Mouse (Mus musculus): ENCODE measurements around the gene Zbtb7b. TPM values are rescaled to one million over a fixed set of nuclear protein-coding genes. Genes with fewer than 3 reads are reported as not detected.

Gene Zbtb7b
- polyA plus RNA-seq, 1 experiment from 2014 or later: 0.82 TPM

DNA sequence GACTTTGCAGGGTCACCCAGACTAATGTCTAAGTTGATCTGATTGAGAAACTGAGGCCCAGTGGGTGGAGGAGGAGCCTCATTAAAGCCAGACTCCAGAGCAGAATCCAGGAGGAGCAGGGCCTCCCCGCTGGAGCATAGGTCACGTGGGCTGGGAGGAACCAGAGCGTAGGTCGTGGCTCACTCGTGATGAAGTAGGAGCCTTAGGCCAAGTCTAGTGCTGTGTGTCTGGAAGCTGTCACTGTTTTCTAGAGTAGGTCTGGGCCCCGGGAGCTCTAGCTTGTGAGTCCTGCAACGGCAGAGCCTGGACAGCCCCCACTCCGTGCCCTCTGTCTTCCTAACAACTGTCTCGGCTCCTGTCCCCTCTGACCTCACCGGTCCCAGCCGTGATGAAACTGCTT is 27.2 kb downstream of the Zbtb7b start:
- Histone ChIP-seq H3K9ac (no peak overlapping the region), H3K36me3 (no peaks in the 10 kb centered on the region), H3K9me3 (no peaks in the 10 kb centered on the region), H3K27me3 (no peaks in the 10 kb centered on the region), H3K4me2 (no peak overlapping the region), H3K4me3 (no peak overlapping the region), H3K4me1 (replicated peaks) (no peaks in the 10 kb centered on the region), H3K27ac (replicated peaks) (no peak overlapping the region)
- ATAC-seq (ENCODE audit: low FRiP score, low read depth): no peak
- 73% methylated on average over 11 of the region's 11 CpGs for WGBS

DNA sequence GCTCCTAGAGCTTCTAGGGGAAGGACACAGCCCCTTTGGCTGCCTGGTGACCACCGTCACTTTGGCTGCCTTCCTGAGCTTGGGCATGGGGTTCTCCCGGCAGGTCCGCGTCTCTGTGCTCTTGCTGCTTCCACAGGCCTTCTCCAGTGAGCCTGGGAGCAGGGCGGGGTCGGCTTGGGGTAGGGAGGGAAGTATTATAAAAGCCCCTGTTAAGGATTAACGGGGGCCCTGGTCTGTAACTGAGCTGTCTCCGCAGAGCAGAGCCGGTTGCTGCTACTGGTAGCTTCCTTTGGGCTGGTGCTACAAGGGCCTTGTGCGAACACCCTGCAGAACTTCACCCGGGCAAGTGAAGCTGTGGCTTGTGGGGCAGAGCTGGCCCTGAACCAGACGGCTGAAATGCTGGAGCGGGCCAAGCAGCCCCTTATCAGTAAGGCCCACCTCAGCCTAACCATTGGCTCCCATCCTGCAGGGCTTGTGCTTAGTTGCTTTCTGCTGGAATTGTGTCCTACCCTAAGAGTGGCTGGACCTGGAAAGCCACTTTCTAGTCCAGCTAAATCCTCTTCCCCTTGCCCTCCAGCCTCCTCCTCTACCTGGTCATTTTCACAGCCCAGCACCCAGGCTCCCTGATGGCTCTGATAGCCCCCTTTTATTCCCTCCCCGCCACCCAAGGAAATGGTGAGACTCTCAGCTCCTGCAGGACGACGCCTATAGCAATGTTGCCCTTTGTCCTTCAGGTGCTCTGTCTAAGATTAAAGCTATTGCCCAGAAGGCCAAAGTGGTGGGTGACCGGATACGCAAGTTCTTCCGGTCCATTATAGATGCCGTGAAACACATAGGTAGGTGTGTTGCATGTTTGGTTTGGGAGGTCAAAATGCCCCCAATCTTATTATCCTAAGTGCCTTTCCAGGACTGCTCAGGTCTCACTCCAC is 28.8 kb downstream of the Zbtb7b start:
- H3K9me3 ChIP-seq: no peaks in the 10 kb centered on the region
- H3K27me3 ChIP-seq: no peaks in the 10 kb centered on the region
- no peak for ATAC-seq (ENCODE audit: low FRiP score, low read depth)
- H3K36me3 ChIP-seq: no peaks in the 10 kb centered on the region
- no peak overlapping the region for H3K4me3 ChIP-seq
- WGBS: 74% methylated on average over 20 of the region's 20 CpGs
- H3K9ac ChIP-seq: no peak overlapping the region
- H3K4me2 ChIP-seq: no peak overlapping the region
- H3K27ac ChIP-seq (replicated peaks): no peak overlapping the region
- no peaks in the 10 kb centered on the region for H3K4me1 ChIP-seq (replicated peaks)

DNA sequence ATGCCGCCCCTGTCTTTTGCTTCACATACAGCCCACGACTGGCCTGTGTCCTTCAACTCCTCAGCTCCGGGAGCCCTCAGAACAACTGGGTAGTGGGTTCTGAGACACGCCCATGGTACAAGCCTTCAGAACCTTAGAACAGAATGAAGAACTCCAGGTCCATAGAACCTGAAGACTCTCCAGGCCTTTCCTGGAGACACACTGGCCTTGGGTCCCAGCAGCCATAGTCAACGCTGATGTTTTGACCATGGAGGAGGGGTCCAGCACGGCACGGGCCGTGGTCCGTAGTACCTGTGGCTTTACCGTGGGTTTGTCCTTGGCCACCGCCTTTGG is 29.5 kb downstream of the Zbtb7b start, which contains the start of gene Dcst1:
Dcst1 (minus strand) TSS at position 101 of the 333 bp plus-strand sequence.
- 82% methylated on average over 11 of the region's 11 CpGs for WGBS
- no peak for ATAC-seq (ENCODE audit: low FRiP score, low read depth)

DNA sequence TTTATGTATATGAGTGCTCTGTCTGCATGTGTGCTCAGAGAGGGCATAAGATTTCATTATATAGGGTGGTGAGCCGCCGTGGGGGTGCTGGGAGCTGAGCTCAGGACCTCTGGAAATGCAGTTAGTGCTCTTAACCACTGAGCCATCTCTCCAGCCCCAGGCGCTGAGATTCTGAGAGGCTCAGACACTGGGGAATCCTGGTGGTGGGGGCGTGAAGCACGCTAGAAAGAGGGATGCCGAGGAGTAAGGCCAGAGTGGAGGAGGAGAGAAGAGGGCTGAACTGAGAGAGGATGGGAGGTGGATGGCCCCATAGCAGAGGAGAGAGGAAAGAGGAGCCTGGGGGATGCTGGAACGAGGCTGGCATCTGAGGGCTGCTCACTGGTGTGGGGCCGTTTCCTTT is 29.9 kb downstream of the Zbtb7b start:
- no peak overlapping the region for H3K27ac ChIP-seq (replicated peaks)
- WGBS: 57% methylated on average over 8 of the region's 8 CpGs
- H3K36me3 ChIP-seq: no peaks in the 10 kb centered on the region
- H3K9me3 ChIP-seq: no peaks in the 10 kb centered on the region
- no peaks in the 10 kb centered on the region for H3K27me3 ChIP-seq
- no peak overlapping the region for H3K4me2 ChIP-seq
- no peaks in the 10 kb centered on the region for H3K4me1 ChIP-seq (replicated peaks)
- no peak for ATAC-seq (ENCODE audit: low FRiP score, low read depth)
- H3K9ac ChIP-seq: no peak overlapping the region
- no peak overlapping the region for H3K4me3 ChIP-seq

More for the DNA sequence above, 29.5 kb downstream of the Zbtb7b start, which contains the start of gene Dcst1:
- H3K9me3 ChIP-seq: no peaks in the 10 kb centered on the region
- no peak within 1 kb of the TSS for H3K4me3 ChIP-seq
- H3K9ac ChIP-seq: no peak within 1 kb of the TSS
- no peak within 1 kb of the TSS for H3K27ac ChIP-seq (replicated peaks)
- no peak within 1 kb of the TSS for H3K4me2 ChIP-seq
- no peaks in the 10 kb centered on the region for H3K27me3 ChIP-seq
- no peaks in the 10 kb centered on the region for H3K4me1 ChIP-seq (replicated peaks)
- no peaks in the 10 kb centered on the region for H3K36me3 ChIP-seq

DNA sequence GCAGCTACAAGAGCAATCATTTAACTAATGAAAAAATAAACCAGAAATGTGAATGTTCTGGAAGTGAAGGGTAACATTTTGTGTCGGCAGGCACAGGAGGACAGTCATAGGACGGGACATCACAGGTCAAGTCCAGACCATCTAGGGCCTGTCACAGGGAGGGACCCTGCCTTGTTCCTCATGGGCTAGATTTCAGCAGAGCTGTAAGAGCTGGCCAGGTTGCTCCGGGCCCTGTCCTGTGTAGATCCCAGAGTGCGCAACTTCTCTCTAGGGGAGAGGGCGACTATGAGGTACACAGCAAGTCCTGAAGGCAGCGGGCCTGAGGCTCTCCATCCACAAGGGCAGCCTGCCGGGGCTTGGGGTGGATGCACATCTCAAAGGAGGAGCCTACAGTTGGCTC is 32.9 kb downstream of the Zbtb7b start, which contains the start of gene Dcst2:
Dcst2 (plus strand) TSS at position 301 of the 400 bp plus-strand sequence.
- Histone ChIP-seq H3K27ac (replicated peaks) (no peak within 1 kb of the TSS), H3K4me2 (no peak within 1 kb of the TSS), H3K4me3 (no peak within 1 kb of the TSS), H3K9ac (no peak within 1 kb of the TSS), H3K4me1 (replicated peaks) (no peaks in the 10 kb centered on the region), H3K9me3 (no peaks in the 10 kb centered on the region), H3K27me3 (no peaks in the 10 kb centered on the region), H3K36me3 (no peaks in the 10 kb centered on the region)
- WGBS: 91% methylated on average over 7 of the region's 7 CpGs
- no peak for ATAC-seq (ENCODE audit: low FRiP score, low read depth)

DNA sequence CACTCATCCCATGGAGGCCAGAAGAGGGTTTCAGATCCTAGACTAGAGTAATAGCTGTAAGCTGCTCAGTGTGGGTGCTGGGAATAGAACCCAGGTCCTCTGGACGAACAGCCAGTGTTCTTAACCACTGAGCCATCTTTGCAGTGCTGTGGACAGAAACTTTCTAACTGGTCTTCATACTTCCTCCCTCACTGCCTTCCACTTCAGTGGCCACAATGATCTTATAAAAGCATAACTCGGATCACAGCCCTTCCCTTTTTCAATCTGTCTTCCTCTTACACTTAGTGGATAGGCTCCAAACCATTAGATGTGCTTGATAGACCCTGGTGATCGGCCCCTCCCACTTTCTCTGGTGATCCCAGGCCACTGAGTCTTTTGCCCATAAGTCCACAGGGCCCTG is 34.3 kb downstream of the Zbtb7b start:
- no peak overlapping the region for H3K4me3 ChIP-seq
- H3K4me2 ChIP-seq: no peak overlapping the region
- WGBS: 84% methylated on average over 3 of the region's 3 CpGs
- H3K27ac ChIP-seq (replicated peaks): no peak overlapping the region
- no peaks in the 10 kb centered on the region for H3K9me3 ChIP-seq
- no peaks in the 10 kb centered on the region for H3K4me1 ChIP-seq (replicated peaks)
- no peaks in the 10 kb centered on the region for H3K36me3 ChIP-seq
- H3K9ac ChIP-seq: no peak overlapping the region
- no peaks in the 10 kb centered on the region for H3K27me3 ChIP-seq
- ATAC-seq (ENCODE audit: low FRiP score, low read depth): no peak

DNA sequence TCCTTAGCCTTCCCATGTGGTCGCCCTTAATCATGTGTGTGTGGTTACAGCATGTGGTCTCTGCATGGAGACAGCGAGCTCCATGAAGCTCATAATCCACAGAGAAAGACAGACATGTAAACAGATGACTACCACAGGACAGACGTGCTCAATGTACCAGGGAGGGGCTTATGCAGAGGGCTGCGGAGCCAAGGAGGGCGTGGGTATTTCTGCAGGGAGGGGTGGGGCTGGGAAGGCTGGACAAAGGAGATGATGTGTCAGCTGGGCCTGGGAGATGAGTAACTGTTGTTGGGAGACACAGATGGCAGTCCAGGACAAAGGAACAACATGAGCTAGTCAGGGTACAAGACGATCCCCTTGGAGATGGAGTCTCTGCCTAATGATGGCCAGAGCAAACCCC is 34.9 kb downstream of the Zbtb7b start:
- Histone ChIP-seq H3K27me3 (no peaks in the 10 kb centered on the region), H3K27ac (replicated peaks) (no peak overlapping the region), H3K36me3 (no peaks in the 10 kb centered on the region), H3K4me1 (replicated peaks) (no peaks in the 10 kb centered on the region), H3K4me3 (no peak overlapping the region), H3K9ac (no peak overlapping the region), H3K4me2 (no peak overlapping the region), H3K9me3 (no peaks in the 10 kb centered on the region)
- WGBS: 60% methylated on average over 6 of the region's 6 CpGs
- ATAC-seq (ENCODE audit: low FRiP score, low read depth): no peak

DNA sequence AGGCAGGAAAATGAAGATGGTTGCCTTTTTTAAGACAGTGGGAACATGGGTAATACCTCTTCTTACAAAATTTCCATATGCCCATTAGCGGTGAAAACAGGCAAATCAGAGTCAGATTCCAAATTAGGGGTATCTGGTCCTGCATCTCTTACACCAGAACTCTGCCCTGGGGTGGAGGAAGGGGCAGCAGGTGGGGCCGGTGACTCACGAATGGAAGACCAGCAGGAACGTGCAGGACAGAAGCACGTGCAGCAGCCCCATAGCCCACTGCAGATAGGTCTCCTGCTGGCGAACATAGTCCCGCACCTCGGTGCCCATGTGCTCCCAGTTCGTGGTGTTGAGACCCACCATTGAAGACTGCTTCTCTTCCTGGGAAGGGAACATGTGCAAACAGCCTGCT is 38.5 kb downstream of the Zbtb7b start:
- WGBS: 65% methylated on average over 9 of the region's 9 CpGs
- Histone ChIP-seq H3K27ac (replicated peaks) (no peak overlapping the region), H3K4me1 (replicated peaks) (no peaks in the 10 kb centered on the region), H3K4me3 (no peak overlapping the region), H3K9ac (no peak overlapping the region), H3K27me3 (no peaks in the 10 kb centered on the region; the same call in 1 of the 2 replicates), H3K9me3 (no peaks in the 10 kb centered on the region), H3K4me2 (no peak overlapping the region), H3K36me3 (no peaks in the 10 kb centered on the region)
- ATAC-seq (ENCODE audit: low FRiP score, low read depth): no peak

DNA sequence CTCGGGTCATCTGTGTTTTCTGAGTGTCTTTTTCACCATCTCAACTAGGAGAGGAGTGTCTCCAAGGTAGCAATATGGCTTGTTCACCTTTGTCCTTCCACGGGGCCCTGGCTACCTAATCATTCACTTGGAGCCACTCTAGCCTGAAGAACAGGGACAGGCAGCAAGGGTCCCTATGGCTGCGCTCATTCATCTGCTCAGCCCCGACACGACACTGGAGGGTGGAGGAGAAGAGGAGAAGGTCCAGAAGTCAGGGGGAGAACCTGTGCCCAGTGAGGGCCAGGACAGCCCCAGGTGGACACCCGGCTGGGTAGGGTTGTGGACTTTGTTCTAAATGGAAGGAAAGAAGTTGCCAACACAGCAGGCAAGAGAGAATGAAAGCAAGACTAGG is 39.1 kb downstream of the Zbtb7b start:
- Histone ChIP-seq H3K36me3 (no peaks in the 10 kb centered on the region), H3K4me2 (no peak overlapping the region), H3K9me3 (no peaks in the 10 kb centered on the region), H3K4me1 (replicated peaks) (peaks cover 4% of the 10 kb centered on the region), H3K9ac (no peak overlapping the region), H3K4me3 (no peak overlapping the region), H3K27ac (replicated peaks) (no peak overlapping the region), H3K27me3 (no peaks in the 10 kb centered on the region; the same call in 1 of the 2 replicates)
- ATAC-seq (ENCODE audit: low FRiP score, low read depth): no peak
- WGBS: 77% methylated on average over 6 of the region's 6 CpGs

DNA sequence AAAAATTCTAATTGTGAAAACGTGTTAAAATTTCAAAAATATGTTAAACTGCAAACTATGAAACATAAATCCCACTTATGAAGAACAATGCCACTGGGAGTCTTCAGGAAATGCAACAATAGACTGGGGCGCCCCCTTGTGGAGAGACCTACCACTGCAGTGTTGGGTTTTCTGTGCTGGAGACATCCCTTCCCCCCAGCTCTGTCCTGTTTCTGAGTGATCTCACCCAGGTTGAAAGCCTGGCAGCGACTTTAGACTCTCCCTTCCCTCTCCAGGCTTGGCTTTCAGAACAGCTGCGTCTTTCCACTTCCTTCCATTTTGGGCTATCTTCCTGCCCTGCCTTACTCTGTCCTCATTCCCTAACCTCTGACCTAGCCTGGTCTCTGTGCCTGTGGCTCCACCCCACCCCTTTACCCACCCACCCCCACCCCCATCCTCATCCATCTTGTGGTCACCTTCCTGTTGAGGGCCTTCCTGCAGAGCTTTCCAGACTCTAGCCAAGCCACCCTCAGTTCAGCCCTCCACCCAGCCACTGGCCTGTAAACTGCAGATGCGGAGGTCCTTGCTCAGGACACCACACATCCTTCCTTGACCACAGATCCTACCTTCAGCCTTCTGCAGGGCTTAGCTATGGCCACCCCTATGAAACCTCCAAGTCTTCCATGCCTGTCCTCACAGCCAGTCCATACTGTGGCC is 39.6 kb downstream of the Zbtb7b start:
- no peak overlapping the region for H3K4me3 ChIP-seq
- H3K27me3 ChIP-seq: no peaks in the 10 kb centered on the region; the same call in 1 of the 2 replicates
- WGBS: 16% methylated on average over 5 of the region's 5 CpGs
- H3K36me3 ChIP-seq: no peaks in the 10 kb centered on the region
- H3K4me2 ChIP-seq: no peak overlapping the region
- H3K9ac ChIP-seq: no peak overlapping the region
- H3K4me1 ChIP-seq (replicated peaks): peaks cover 7% of the 10 kb centered on the region
- no peak for ATAC-seq (ENCODE audit: low FRiP score, low read depth)
- H3K9me3 ChIP-seq: no peaks in the 10 kb centered on the region
- no peak overlapping the region for H3K27ac ChIP-seq (replicated peaks)

DNA sequence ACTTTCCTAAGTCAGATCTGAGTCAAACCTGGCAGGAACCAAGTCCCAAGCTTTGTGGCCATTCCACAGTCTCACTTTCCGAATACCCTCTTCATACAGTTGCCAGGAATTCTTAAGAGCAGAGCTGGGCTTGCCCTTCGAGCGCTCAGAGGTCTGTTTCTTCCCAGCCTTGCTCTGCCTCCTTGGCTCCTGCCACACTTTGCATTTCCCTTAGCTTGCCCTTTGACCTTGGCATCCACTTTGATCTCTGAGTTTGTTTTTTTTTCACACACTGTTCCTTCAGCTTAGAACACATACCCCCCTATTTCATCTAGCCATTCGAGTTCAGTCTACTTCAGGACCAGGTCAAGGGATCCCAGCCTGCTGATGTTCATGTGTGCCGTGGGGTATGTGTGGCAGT is 43.3 kb downstream of the Zbtb7b start:
- WGBS: 74% methylated on average over 5 of the region's 5 CpGs

DNA sequence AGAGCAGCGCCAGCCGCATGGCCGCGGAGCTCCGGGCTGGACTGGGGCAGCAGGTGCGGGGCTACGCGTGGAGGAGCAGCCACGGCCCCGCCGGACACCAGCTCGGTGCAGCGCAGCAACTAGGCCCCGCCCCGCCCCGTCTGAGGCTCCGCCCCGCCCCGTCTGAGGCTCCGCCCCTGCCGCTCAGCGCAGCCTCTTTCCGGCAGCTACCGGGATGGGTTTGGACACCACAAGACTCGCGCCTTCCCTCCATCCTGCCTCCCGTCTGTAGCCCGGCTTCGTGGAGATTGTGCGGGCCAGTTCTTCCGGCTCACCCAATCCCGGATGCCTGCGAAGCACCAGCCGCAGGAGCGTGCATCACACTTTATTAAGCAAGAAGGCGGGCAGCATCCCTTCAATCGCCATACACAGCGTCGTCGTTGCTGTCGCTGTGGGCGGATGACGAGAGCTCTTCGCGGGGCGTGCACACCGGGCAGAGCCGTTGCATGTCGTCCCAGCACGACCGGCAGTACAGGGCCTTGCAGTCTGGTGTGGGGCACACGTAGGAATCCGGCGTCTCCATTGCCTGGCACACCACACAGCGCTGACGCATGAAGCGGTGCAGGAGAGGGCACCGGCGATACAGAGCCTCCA is 44.6 kb downstream of the Zbtb7b start, which contains the start of gene Adam15:
Adam15 (minus strand) TSS at position 128 of the 633 bp plus-strand sequence.
- peak; percentile 93 for ATAC-seq (ENCODE audit: low FRiP score, low read depth)
- WGBS: under 1% methylated on average over 55 of the region's 59 CpGs
- H3K36me3 ChIP-seq: 0 out of 2 replicates have a peak, but pooled peaks cover 6% of the 10 kb centered on the region

More for the DNA sequence above, 43.3 kb downstream of the Zbtb7b start:
- no peak overlapping the region for H3K4me3 ChIP-seq
- ATAC-seq (ENCODE audit: low FRiP score, low read depth): no peak
- no peaks in the 10 kb centered on the region for H3K36me3 ChIP-seq
- H3K27me3 ChIP-seq: peaks cover 4% of the 10 kb centered on the region
- H3K9ac ChIP-seq: no peak overlapping the region
- H3K9me3 ChIP-seq: no peaks in the 10 kb centered on the region
- H3K27ac ChIP-seq (replicated peaks): no peak overlapping the region
- H3K4me2 ChIP-seq: no peak overlapping the region
- H3K4me1 ChIP-seq (replicated peaks): peaks cover 16% of the 10 kb centered on the region

More for the DNA sequence above, 44.6 kb downstream of the Zbtb7b start, which contains the start of gene Adam15:
- Histone ChIP-seq H3K4me1 (replicated peaks) (peaks cover 16% of the 10 kb centered on the region), H3K4me2 (peak within 1 kb of the TSS; percentile 97), H3K9me3 (no peaks in the 10 kb centered on the region), H3K27me3 (peaks cover 4% of the 10 kb centered on the region), H3K4me3 (peak within 1 kb of the TSS; percentile 76), H3K9ac (peak within 1 kb of the TSS; percentile 60), H3K27ac (replicated peaks) (peak within 1 kb of the TSS; percentile 91)

All from hindbrain, embryonic 15.5 days (tissue).